8 mouse cellular contexts compared by ENCODE assay signal in the genomic region with DNA sequence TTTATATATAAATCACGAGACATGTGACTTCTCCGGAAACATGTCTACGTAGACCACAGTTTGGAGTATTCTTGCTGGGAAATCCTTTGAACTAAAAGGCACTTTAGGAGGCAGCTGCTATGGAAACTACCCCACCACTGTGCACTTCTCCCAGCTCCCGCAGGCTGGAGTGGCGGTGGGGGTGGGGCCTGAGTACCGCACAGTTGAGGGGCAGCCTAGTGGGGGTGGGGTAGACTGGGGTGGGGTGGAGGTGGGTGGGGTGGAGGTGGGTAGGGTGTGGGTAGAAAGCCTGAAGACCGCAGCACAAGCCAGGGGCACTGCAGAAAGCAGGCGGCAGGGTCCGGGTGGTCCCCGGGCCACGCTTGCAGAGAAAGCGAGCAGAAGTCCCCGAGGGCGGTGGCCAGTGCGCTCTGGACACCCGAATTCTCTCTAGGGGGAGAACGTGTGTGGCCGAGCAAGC. TPM values are rescaled to one million over a fixed set of nuclear protein-coding genes. Genes with fewer than 3 reads are reported as not detected.
DNase-seq lines count a peak whose midpoint lies in the region; ATAC-seq and TF ChIP-seq lines count a peak whose summit lies in the region.

A gene (plus strand): TSS at position 322 of the 460 bp plus-strand sequence.

- ATAC-seq in forebrain, embryonic 11.5 days (replicated peaks; ENCODE audit: low FRiP score), result peak; percentile 80
- peak; percentile 69 for ATAC-seq in heart, embryonic 14.5 days (ENCODE audit: insufficient number of reproducible peaks, insufficient read depth, low FRiP score, low read depth)
- ATAC-seq in liver, embryonic 13.5 days (ENCODE audit: low read depth), result no peak

- peaks cover 15% of the 10 kb centered on the region for H3K4me1 ChIP-seq in forebrain, embryonic 11.5 days (replicated peaks; ENCODE audit: control insufficient read depth, insufficient read depth, low read length)
- peaks cover 11 to 31% of the 10 kb centered on the region in 2 experiments for H3K4me1 ChIP-seq in heart, embryonic 14.5 days (ENCODE audit: control insufficient read depth in 2 of 2, insufficient read depth in 2 of 2, low read length in 2 of 2)
- peaks cover 80% of the 10 kb centered on the region for H3K4me1 ChIP-seq in liver, embryonic 13.5 days (replicated peaks)
- peaks cover 15% of the 10 kb centered on the region for H3K4me1 ChIP-seq in olfactory bulb, adult 2 months (ENCODE audit: control insufficient read depth, insufficient read depth, low read length)

- no peaks in the 10 kb centered on the region for H3K36me3 ChIP-seq in forebrain, embryonic 11.5 days (ENCODE audit: control insufficient read depth, insufficient read depth, low read length)
- H3K36me3 ChIP-seq in heart, embryonic 14.5 days (ENCODE audit: control insufficient read depth, insufficient read depth, low read length), result no peaks in the 10 kb centered on the region
- no peaks in the 10 kb centered on the region for H3K36me3 ChIP-seq in liver, embryonic 13.5 days

- DNase-seq in kidney, adult 8-10 months, result peak; percentile 21 to 26
- no peak for DNase-seq in kidney, adult 18-20 months
- peak; percentile 83 for DNase-seq in forebrain, embryonic 11.5 days (ENCODE audit: low spot score)
- peak; percentile 40 to 66 for DNase-seq in kidney, postnatal 25 days
- DNase-seq in liver, embryonic 13.5 days, result no peak
- DNase-seq in urinary bladder, postnatal 14 days (ENCODE audit: low spot score), result no peak

- TF ChIP-seq POLR2A in olfactory bulb, adult 2 months (IDR thresholded peaks at IDR 0.05; ENCODE audit: insufficient read depth, low read depth, low read length), result no peak; the same call in 1 of the 2 replicates

- no peak for TF ChIP-seq CTCF in olfactory bulb, adult 2 months (IDR thresholded peaks at IDR 0.05; ENCODE audit: insufficient read depth, low read depth, low read length)

- H3K4me3 ChIP-seq in forebrain, embryonic 11.5 days (ENCODE audit: low read depth, low read length), result peak within 1 kb of the TSS; percentile 86
- peak within 1 kb of the TSS; percentile 84 to 99 for H3K4me3 ChIP-seq in heart, embryonic 14.5 days (ENCODE audit: control insufficient read depth in 1 of 2, insufficient read depth in 1 of 2, low read depth in 1 of 2, low read length in 2 of 2)
- H3K4me3 ChIP-seq in liver, embryonic 13.5 days (replicated peaks), result peak within 1 kb of the TSS; percentile 71
- peak within 1 kb of the TSS; percentile 97 for H3K4me3 ChIP-seq in olfactory bulb, adult 2 months (ENCODE audit: insufficient read depth, low read depth, low read length)

- peak within 1 kb of the TSS; percentile 97 for H3K4me2 ChIP-seq in forebrain, embryonic 11.5 days (ENCODE audit: low read depth, low read length, severe bottlenecking)
- peak within 1 kb of the TSS; percentile 90 for H3K4me2 ChIP-seq in heart, embryonic 14.5 days (ENCODE audit: low read length)
- H3K4me2 ChIP-seq in liver, embryonic 13.5 days, result peak within 1 kb of the TSS; percentile 98

- H3K27ac ChIP-seq in forebrain, embryonic 11.5 days (ENCODE audit: low read depth, low read length), result peak within 1 kb of the TSS; percentile 81
- H3K27ac ChIP-seq in heart, embryonic 14.5 days (replicated peaks in 1 of 2; ENCODE audit: control insufficient read depth in 1 of 2, insufficient read depth in 1 of 2, low read depth in 2 of 2, low read length in 2 of 2), result peak within 1 kb of the TSS; percentile 84 to 92
- peak within 1 kb of the TSS; percentile 48 for H3K27ac ChIP-seq in liver, embryonic 13.5 days
- H3K27ac ChIP-seq in olfactory bulb, adult 2 months (ENCODE audit: insufficient read depth, low read depth, low read length), result peak within 1 kb of the TSS; percentile 98

- H3K9me3 ChIP-seq in forebrain, embryonic 11.5 days (ENCODE audit: control insufficient read depth, low read length), result no peaks in the 10 kb centered on the region
- no peaks in the 10 kb centered on the region for H3K9me3 ChIP-seq in heart, embryonic 14.5 days (ENCODE audit: control insufficient read depth, low read length)
- H3K9me3 ChIP-seq in liver, embryonic 13.5 days (replicated peaks), result no peaks in the 10 kb centered on the region; the same call in 1 of the 2 replicates

- no peaks in the 10 kb centered on the region; the same call in 1 of the 2 replicates for H3K27me3 ChIP-seq in forebrain, embryonic 11.5 days (ENCODE audit: control insufficient read depth, insufficient read depth, low read length)
- no peaks in the 10 kb centered on the region for H3K27me3 ChIP-seq in heart, embryonic 14.5 days (ENCODE audit: control insufficient read depth, insufficient read depth, low read length)
- peaks cover 71% of the 10 kb centered on the region for H3K27me3 ChIP-seq in liver, embryonic 13.5 days

- 0% methylated on average over 18 of the region's 18 CpGs for WGBS in forebrain, embryonic 11.5 days
- under 1% methylated on average over 18 of the region's 18 CpGs for WGBS in heart, embryonic 14.5 days
- 3% methylated on average over 15 of the region's 18 CpGs for WGBS in liver, embryonic 13.5 days (ENCODE audit: insufficient replicate concordance)
- 2% methylated on average over 18 of the region's 18 CpGs for whole genome bisulfite sequencing in olfactory bulb, adult 2 months

- peak within 1 kb of the TSS; percentile 95 for H3K9ac ChIP-seq in forebrain, embryonic 11.5 days (ENCODE audit: low read length)
- H3K9ac ChIP-seq in heart, embryonic 14.5 days (ENCODE audit: low read length), result peak within 1 kb of the TSS; percentile 88
- peak within 1 kb of the TSS; percentile 79 for H3K9ac ChIP-seq in liver, embryonic 13.5 days

RNA-seq across cellular contexts. Expression of the gene that starts here (rescaled TPM):
- 28.2 and 30.2 TPM in 2 replicates for polyA plus RNA-seq in forebrain, embryonic 11.5 days (2014; fragmentation: Nextera tagmentation; extraction: Ambion mirVana)
- polyA plus RNA-seq in heart, embryonic 14.5 days (2014; fragmentation: Nextera tagmentation; extraction: Ambion mirVana), result 53.2 and 54.8 TPM in 2 replicates
- polyA plus RNA-seq in liver, embryonic 13.5 days (2015; fragmentation: Nextera tagmentation; extraction: Ambion mirVana), result 3.6 and 5.6 TPM in 2 replicates
- polyA plus RNA-seq in olfactory bulb, adult 2 months (2012; ENCODE audit: insufficient read depth, insufficient read length, low replicate concordance, missing spikeins), result 152 TPM in 1 of 2 replicates, not detected in the other

Comparison
In these comparisons a context has a peak if more than half of its experiments do, and no peak if none do; other contexts are left out.
1. DNase-seq: peak in kidney, adult 8-10 months (2 of 2), forebrain, embryonic 11.5 days (single experiment) and kidney, postnatal 25 days (2 of 2); none in kidney, adult 18-20 months (single experiment), liver, embryonic 13.5 days (single experiment) and urinary bladder, postnatal 14 days (single experiment).
2. H3K27ac ChIP-seq: peak in every context shown above with its lines; median percentile 98 in olfactory bulb, adult 2 months; 88 in heart, embryonic 14.5 days; 81 in forebrain, embryonic 11.5 days; 48 in liver, embryonic 13.5 days.
3. Peak in every context shown above with its lines, with median percentiles within 50 percentile points of each other: H3K4me2 ChIP-seq, H3K4me3 ChIP-seq and H3K9ac ChIP-seq.